Mouse (Mus musculus) lung, postnatal 36 days (tissue): ENCODE measurements around the gene Nfib.

Source experiments
- DNase-seq: peaks from one replicate; pipeline ENCODE4 v3.0.0; 2022; ENCODE audit warnings: mixed read lengths

Gene Nfib

GRCm38 (mm10) chr4:82686037-82686436, 19.5 kb downstream of the Nfib start:
- DNase-seq: no peak

- peak; percentile 22 for DNase-seq
Observed at GRCm38 (mm10) chr4:82684088-82684715, 21.3 kb downstream of the Nfib start.

- no peak for DNase-seq
Observed at GRCm38 (mm10) chr4:82683583-82683982, 22.0 kb downstream of the Nfib start.

- no peak for DNase-seq
Observed at GRCm38 (mm10) chr4:82676104-82676503, 29.4 kb downstream of the Nfib start.

- DNase-seq: peak; percentile 7
Observed at GRCm38 (mm10) chr4:82667271-82667872, 38.2 kb downstream of the Nfib start.

GRCm38 (mm10) chr4:82664436-82664835, 41.1 kb downstream of the Nfib start:
- DNase-seq: no peak

GRCm38 (mm10) chr4:82663749-82664381, 41.7 kb downstream of the Nfib start:
- DNase-seq: no peak

- no peak for DNase-seq
Observed at GRCm38 (mm10) chr4:82662626-82663025, 42.9 kb downstream of the Nfib start.

GRCm38 (mm10) chr4:82662222-82662621, 43.3 kb downstream of the Nfib start:
- DNase-seq: no peak

GRCm38 (mm10) chr4:82661215-82661614, 44.3 kb downstream of the Nfib start:
- DNase-seq: no peak

- no peak for DNase-seq
Observed at GRCm38 (mm10) chr4:82645679-82646078, 59.9 kb downstream of the Nfib start.

GRCm38 (mm10) chr4:82644797-82645196, 60.8 kb downstream of the Nfib start:
- DNase-seq: no peak

- DNase-seq: no peak
Observed at GRCm38 (mm10) chr4:82643734-82644085, 61.8 kb downstream of the Nfib start.

GRCm38 (mm10) chr4:82643022-82643733, 62.4 kb downstream of the Nfib start:
- peak; percentile 15 for DNase-seq

- DNase-seq: no peak
Observed at GRCm38 (mm10) chr4:82641066-82641680, 64.4 kb downstream of the Nfib start.

- no peak for DNase-seq
Observed at GRCm38 (mm10) chr4:82638251-82638650, 67.3 kb downstream of the Nfib start.

GRCm38 (mm10) chr4:82637633-82638032, 67.9 kb downstream of the Nfib start:
- no peak for DNase-seq

GRCm38 (mm10) chr4:82636658-82637057, 68.9 kb downstream of the Nfib start:
- no peak for DNase-seq

- DNase-seq: no peak
Observed at GRCm38 (mm10) chr4:82635881-82636280, 69.7 kb downstream of the Nfib start.

GRCm38 (mm10) chr4:82635118-82635517, 70.4 kb downstream of the Nfib start:
- DNase-seq: no peak

- DNase-seq: no peak
Observed at GRCm38 (mm10) chr4:82634365-82634764, 71.2 kb downstream of the Nfib start.

- DNase-seq: no peak
Observed at GRCm38 (mm10) chr4:82624285-82625045, 81.1 kb downstream of the Nfib start.

- no peak for DNase-seq
Observed at GRCm38 (mm10) chr4:82623835-82624234, 81.7 kb downstream of the Nfib start.
